Mouse (Mus musculus): ENCODE measurements around the gene Ksr1.

- TF ChIP-seq BHLHE40 (IDR thresholded peaks at IDR 0.05; ENCODE audit: low read depth, low read length), result no peak
- no peak for TF ChIP-seq CTCF (conservative IDR thresholded peaks at IDR 0.05 in 1 of 2, IDR thresholded peaks at IDR 0.05 in 1 of 2; ENCODE audit: low read depth in 2 of 2, low read length in 2 of 2)
- TF ChIP-seq CHD1 (IDR thresholded peaks at IDR 0.05; ENCODE audit: low read depth, low read length), result no peak
- TF ChIP-seq ZNF384 (IDR thresholded peaks at IDR 0.05; ENCODE audit: low read depth, low read length), result no peak
- TF ChIP-seq POLR2A (IDR thresholded peaks at IDR 0.05; ENCODE audit: low read depth, low read length), result no peak
- TF ChIP-seq GABPA (IDR thresholded peaks at IDR 0.05; ENCODE audit: insufficient replicate concordance, low read depth, low read length), result no peak
These were observed 59.4 kb downstream of the Ksr1 start for GRCm38 (mm10) chr11:79086787-79087186.
